Mouse (Mus musculus) CH12.LX (cell line): ENCODE measurements around the gene 0610030E20Rik. TPM values are rescaled to one million over a fixed set of nuclear protein-coding genes. Genes with fewer than 3 reads are reported as not detected.

ENCODE experiments used
- DNase-seq: peaks from one replicate; pipeline ENCODE4 v3.0.0-alpha.2; 2013; ENCODE audit errors: extremely low read depth
- H3K27ac ChIP-seq: 2 replicates; pipeline ENCODE4 v1.5.1; 2012; ENCODE audit warnings: low read depth, mild to moderate bottlenecking, control low read depth, moderate library complexity; ENCODE audit not compliant: insufficient read depth
- H3K27me3 ChIP-seq: replicated peaks from 2 replicates; pipeline ENCODE3; 2012; ENCODE audit warnings: inconsistent platforms
- H3K36me3 ChIP-seq, 2 experiments: replicated peaks in 1 of 2; 2 replicates each; pipeline versions ENCODE3 to v1.6.1; 2012; ENCODE audit warnings: inconsistent platforms in 1 of 2, low read length in 1 of 2, mild to moderate bottlenecking in 1 of 2, mixed read lengths in 1 of 2, moderate library complexity in 1 of 2; ENCODE audit not compliant: control insufficient read depth in 1 of 2, insufficient read depth in 1 of 2
- H3K4me1 ChIP-seq, 2 experiments: 2 replicates each; pipeline ENCODE4 v1.6.1; 2012; ENCODE audit warnings: inconsistent platforms in 1 of 2, moderate library complexity in 1 of 2; ENCODE audit not compliant: insufficient read depth in 2 of 2, control insufficient read depth in 1 of 2
- H3K4me2 ChIP-seq: 2 replicates; pipeline ENCODE4 v1.6.1; 2012; ENCODE audit warnings: low read depth, mild to moderate bottlenecking, control low read depth; ENCODE audit not compliant: poor library complexity, insufficient read depth, severe bottlenecking
- H3K4me3 ChIP-seq, 3 experiments: fragments of 150-350 bp in 1 of 3; sonication (generic) in 1 of 3; replicated peaks in 1 of 3; 2 replicates each; pipeline versions ENCODE3 to v1.5.1; 2011 to 2012; ENCODE audit warnings: low read depth in 2 of 3, low read length in 2 of 3, mild to moderate bottlenecking in 2 of 3, moderate library complexity in 2 of 3, control low read depth in 1 of 3, improper control_type of control experiment in 1 of 3, inconsistent platforms in 1 of 3, mixed read lengths in 1 of 3; ENCODE audit not compliant: poor library complexity in 1 of 3
- H3K79me2 ChIP-seq: replicated peaks from 2 replicates; pipeline ENCODE4 v1.6.1; 2012; ENCODE audit warnings: mild to moderate bottlenecking, moderate library complexity; ENCODE audit not compliant: control insufficient read depth, poor library complexity, insufficient read depth, severe bottlenecking; ENCODE audit errors: extremely low read depth
- H3K9ac ChIP-seq: 2 replicates; pipeline ENCODE4 v1.6.1; 2012; ENCODE audit warnings: low read depth, mild to moderate bottlenecking, control low read depth, moderate library complexity; ENCODE audit not compliant: insufficient read depth
- H3K9me3 ChIP-seq: replicated peaks from 2 replicates; pipeline ENCODE3; 2012; ENCODE audit warnings: low read length, inconsistent platforms, mixed read lengths
- CHD1 ChIP-seq: IDR thresholded peaks from 2 replicates; pipeline ENCODE4 v1.6.1; 2012; ENCODE audit warnings: low read depth, low read length, improper control_type of control experiment, inconsistent platforms
- CHD2 ChIP-seq: IDR thresholded peaks from 2 replicates; pipeline ENCODE4 v1.6.1; 2011; ENCODE audit warnings: low read length, improper control_type of control experiment
- CTCF ChIP-seq, 2 experiments: IDR thresholded peaks in 1 of 2; conservative IDR thresholded peaks in 1 of 2; 2 replicates each; pipeline ENCODE4 v1.5.1; 2011 to 2012; ENCODE audit warnings: low read depth in 2 of 2, low read length in 2 of 2, improper control_type of control experiment in 1 of 2, inconsistent platforms in 1 of 2, mild to moderate bottlenecking in 1 of 2, moderate library complexity in 1 of 2
- E2F4 ChIP-seq: IDR thresholded peaks from 2 replicates; pipeline ENCODE4 v1.6.1; 2011; ENCODE audit warnings: low read depth, low read length, improper control_type of control experiment; ENCODE audit not compliant: insufficient replicate concordance
- GABPA ChIP-seq: IDR thresholded peaks from 2 replicates; pipeline ENCODE4 v1.6.1; 2012; ENCODE audit warnings: low read depth, low read length, improper control_type of control experiment, inconsistent platforms; ENCODE audit not compliant: insufficient replicate concordance
- MXI1 ChIP-seq: IDR thresholded peaks from 2 replicates; pipeline ENCODE4 v1.6.1; 2011; ENCODE audit warnings: mild to moderate bottlenecking, low read depth, low read length, improper control_type of control experiment
- NELFE ChIP-seq: IDR thresholded peaks from 2 replicates; pipeline ENCODE4 v1.6.1; 2011; ENCODE audit warnings: low read depth, low read length, improper control_type of control experiment
- PAX5 ChIP-seq: IDR thresholded peaks from 2 replicates; pipeline ENCODE4 v1.6.1; 2012; ENCODE audit warnings: low read length, inconsistent platforms, mixed read lengths
- SIN3A ChIP-seq: IDR thresholded peaks from 2 replicates; pipeline ENCODE4 v1.6.1; 2012; ENCODE audit warnings: low read length, improper control_type of control experiment, inconsistent platforms
- SMC3 ChIP-seq: IDR thresholded peaks from 2 replicates; pipeline ENCODE4 v1.6.1; 2011; ENCODE audit warnings: low read depth, low read length, improper control_type of control experiment
- TBP ChIP-seq: conservative IDR thresholded peaks from 2 replicates; pipeline ENCODE4 v1.6.1; 2011; ENCODE audit warnings: low read depth, low read length, improper control_type of control experiment
- ZC3H11A ChIP-seq: IDR thresholded peaks from 2 replicates; pipeline ENCODE4 v1.6.1; 2012; ENCODE audit warnings: low read depth, mild to moderate bottlenecking, inconsistent platforms, low read length, improper control_type of control experiment
- ZMIZ1 ChIP-seq: IDR thresholded peaks from 2 replicates; pipeline ENCODE4 v1.6.1; 2012; ENCODE audit warnings: low read depth, mild to moderate bottlenecking, inconsistent platforms, low read length, improper control_type of control experiment
- ZNF384 ChIP-seq: IDR thresholded peaks from 2 replicates; pipeline ENCODE4 v1.6.1; 2012; ENCODE audit warnings: low read depth, low read length, improper control_type of control experiment, inconsistent platforms
- dilution Hi-C: fragments of 300-500 bp; cut with MboI; formaldehyde crosslinking; loops from 2 replicates; pipeline ENCODE4 v1.14.3; 2020; ENCODE audit warnings: low sequenced_read_pairs; ENCODE audit not compliant: extremely low pct_unique_long_range_greater_than_20kb, extremely low pct_ligation_motif_present
- in situ Hi-C: fragments of 300-500 bp; cut with MboI; formaldehyde crosslinking; loops from 3 replicates; pipeline ENCODE4 v1.14.3; 2019; ENCODE audit warnings: low sequenced_read_pairs, low pct_ligation_motif_present, low pct_unique_long_range_greater_than_20kb, mixed read lengths
- polyA plus RNA-seq: library from polyadenylated mRNA; unstranded; fragments of >175 nt; gene quantifications from 2 replicates; pipeline ENCODE4 v1.2.1, GENCODE M21; 2012; ENCODE audit warnings: low read depth; ENCODE audit not compliant: insufficient read length
- total RNA-seq, 2 experiments: library from RNA; depleted of rRNA; stranded (reverse); fragments of 300-350 nt in 1 of 2; fragments of >200 nt in 1 of 2; gene quantifications; 2 replicates each; pipeline ENCODE4 v1.2.3; 2012 to 2014

The 0610030E20Rik gene
- total and polyA plus RNA-seq, 3 experiments: 7.2 to 16.9 (median 11.7) TPM

DNA sequence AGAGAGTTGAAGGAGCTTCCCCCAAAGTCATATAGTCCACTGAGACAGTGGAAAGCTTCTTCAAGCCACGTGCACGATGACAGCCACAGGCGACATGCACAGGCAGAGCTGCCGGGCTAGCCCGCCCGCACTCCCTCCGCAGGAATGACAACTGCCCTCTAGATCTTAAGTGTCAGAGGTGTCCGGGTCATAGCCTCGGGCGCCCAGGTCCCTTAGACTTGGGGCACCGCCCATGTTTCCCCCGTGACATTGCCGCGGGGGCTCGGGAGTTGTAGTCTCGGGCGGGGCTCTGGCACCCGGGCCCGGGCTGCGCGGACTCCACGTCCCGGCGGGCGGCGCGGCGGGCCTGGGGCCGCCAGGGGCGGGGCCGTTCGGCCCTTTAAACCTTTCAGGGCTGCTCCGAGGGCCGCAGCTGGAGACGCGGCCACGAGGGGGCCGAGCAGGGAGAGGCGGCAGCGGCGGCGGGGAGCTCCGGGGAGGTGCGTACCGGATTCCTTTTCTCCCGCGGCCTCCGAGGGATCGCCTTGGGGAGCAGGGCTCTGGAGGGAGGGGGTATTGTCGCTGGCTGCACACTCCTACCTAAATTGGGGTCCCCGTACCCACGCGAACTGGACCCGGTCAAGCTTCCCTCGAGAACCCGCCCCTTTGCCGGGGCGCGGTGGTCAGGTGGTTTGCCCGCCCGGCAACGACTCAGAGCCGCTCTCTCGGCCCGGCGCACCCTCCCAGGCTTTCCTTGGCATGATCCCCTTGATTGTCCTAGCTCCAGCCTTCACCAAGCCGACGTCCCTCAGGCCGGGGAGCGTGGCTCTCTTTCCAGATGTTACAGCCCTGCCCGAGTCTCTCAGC, 8.2 kb downstream of the 0610030E20Rik start, which contains the start of gene Tmem150a:
Tmem150a (plus strand) TSS at position 382 of the 846 bp plus-strand sequence.
- Histone ChIP-seq H3K36me3 (peaks cover 47 to 90% of the 10 kb centered on the region in 2 experiments), H3K9ac (no peak within 1 kb of the TSS), H3K4me2 (no peak within 1 kb of the TSS), H3K4me1 (peaks cover 3 to 31% of the 10 kb centered on the region in 2 experiments; a peak in 3 of 4 replicates), H3K4me3 (no peak within 1 kb of the TSS), H3K79me2 (peaks cover 4% of the 10 kb centered on the region; the same call in 1 of the 2 replicates), H3K27ac (no peak within 1 kb of the TSS), H3K27me3 (no peaks in the 10 kb centered on the region), H3K9me3 (peaks cover 7% of the 10 kb centered on the region)
- DNase-seq: no peak
- no peak for TF ChIP-seq ZNF384
- in situ Hi-C loops (no loop called here), dilution Hi-C loops (no loop called here)

DNA sequence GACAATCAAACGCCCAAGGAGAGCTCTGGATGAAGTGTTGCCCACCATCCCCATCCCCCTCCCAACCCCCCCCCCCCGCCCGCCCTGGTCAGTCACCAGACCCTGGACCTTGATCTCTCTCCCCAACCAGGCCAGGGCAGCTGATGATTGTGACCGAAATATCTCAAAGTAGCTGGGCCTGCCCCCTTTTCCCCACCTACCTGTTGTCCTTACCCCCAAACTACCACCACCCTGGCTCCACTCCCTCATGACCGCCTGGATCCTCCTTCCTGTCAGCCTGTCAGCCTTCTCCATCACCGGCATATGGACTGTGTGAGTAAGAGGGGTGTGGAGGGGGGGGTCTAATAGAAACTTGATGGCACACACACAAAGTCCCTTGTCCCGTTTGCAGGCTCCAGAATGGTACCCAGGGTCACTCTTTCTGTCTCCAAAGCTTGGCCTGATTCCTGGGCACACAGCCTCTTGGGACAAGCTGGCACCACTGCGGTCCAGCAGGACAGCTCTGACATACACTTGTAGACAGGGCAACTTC, 8.9 kb downstream of the 0610030E20Rik start:
- no peak for DNase-seq
- Histone ChIP-seq H3K4me2 (no peak overlapping the region), H3K79me2 (peaks cover 8% of the 10 kb centered on the region), H3K27ac (no peak overlapping the region), H3K9ac (no peak overlapping the region), H3K4me3 (no peak overlapping the region), H3K27me3 (no peaks in the 10 kb centered on the region), H3K9me3 (peaks cover 7% of the 10 kb centered on the region), H3K36me3 (peaks cover 45 to 90% of the 10 kb centered on the region in 2 experiments), H3K4me1 (peaks cover 4 to 31% of the 10 kb centered on the region in 2 experiments; a peak in 3 of 4 replicates)
- no peak for TF ChIP-seq CTCF (conservative IDR thresholded peaks at IDR 0.05 in 1 of 2, IDR thresholded peaks at IDR 0.05 in 1 of 2; ENCODE audit: low read depth in 2 of 2, low read length in 2 of 2)
- no peak for TF ChIP-seq ZMIZ1
- no peak for TF ChIP-seq SMC3
- TF ChIP-seq CHD2: no peak
- TF ChIP-seq TBP: no peak
- TF ChIP-seq SIN3A: no peak
- no peak for TF ChIP-seq NELFE
- TF ChIP-seq GABPA: no peak
- TF ChIP-seq E2F4: no peak
- no peak for TF ChIP-seq CHD1
- TF ChIP-seq PAX5: no peak
- no peak for TF ChIP-seq ZC3H11A
- TF ChIP-seq MXI1: no peak
- dilution Hi-C loops: no loop called here
- in situ Hi-C loops: no loop called here
